Mouse (Mus musculus) naive thymus-derived CD4-positive, alpha-beta T cell, adult 2 months (primary cell): Measurements from ENCODE around the gene Zfp280c.
A peak's percentile ranks its signal among the peaks of the same experiment; 100 is the strongest.

Source experiments
- DNase-seq: peaks from one replicate; pipeline ENCODE4 v3.0.0-alpha.2; 2011; ENCODE audit warnings: low read depth

Zfp280c gene

GRCm38 (mm10) chrX:48594099-48594760, at the start of gene Zfp280c:
TSS of gene Zfp280c (minus strand) at chrX:48594504.
- peak; percentile 79 for DNase-seq

DNA sequence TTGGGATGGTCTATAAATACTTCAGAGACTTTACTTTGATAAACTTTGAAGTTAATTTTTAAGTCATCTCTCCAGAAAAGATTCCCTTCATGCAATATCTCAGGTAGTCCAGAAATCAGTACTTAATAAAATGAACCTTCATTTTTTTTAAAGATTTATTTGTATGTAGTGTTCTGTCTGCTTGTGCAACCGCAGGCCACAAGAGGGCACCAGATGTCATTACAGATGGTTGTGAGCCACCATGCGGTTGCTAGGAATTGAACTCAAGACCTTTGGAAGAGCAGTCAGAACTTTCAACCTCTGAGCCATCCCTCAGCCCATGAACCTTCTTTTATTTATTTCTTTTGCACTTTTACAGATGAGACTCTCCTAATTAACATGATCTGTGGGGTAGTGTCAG, 42.7 kb upstream of the Zfp280c start:
- peak; percentile 15 for DNase-seq

DNA sequence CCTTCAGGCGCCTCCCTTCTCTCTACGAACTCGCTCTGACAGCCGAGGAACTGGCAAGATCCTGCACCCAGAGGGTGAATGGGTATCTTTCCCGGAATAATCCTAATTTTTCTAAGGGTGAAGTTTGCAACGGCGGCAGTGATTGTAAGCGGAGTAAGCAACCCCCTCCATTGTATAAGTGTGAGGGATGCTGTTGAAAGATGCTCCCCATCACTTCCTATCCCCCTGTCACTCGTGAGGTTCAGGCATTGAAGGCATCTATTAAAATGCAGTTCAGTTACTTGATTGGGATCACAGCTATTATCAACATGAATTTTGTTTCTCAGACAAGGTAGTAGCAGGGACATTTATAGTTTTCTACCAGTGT, 29.7 kb upstream of the Zfp280c start:
- DNase-seq: no peak

GRCm38 (mm10) chrX:48623379-48624053, 29.2 kb upstream of the Zfp280c start, which contains the start of gene Slc25a14:
TSS of gene Slc25a14 (plus strand) at chrX:48623413.
- DNase-seq: peak; percentile 87

GRCm38 (mm10) chrX:48623049-48623378, 28.7 kb upstream of the Zfp280c start:
- no peak for DNase-seq

- no peak for DNase-seq
Measured at GRCm38 (mm10) chrX:48604872-48605271, 10.6 kb upstream of the Zfp280c start.

DNA sequence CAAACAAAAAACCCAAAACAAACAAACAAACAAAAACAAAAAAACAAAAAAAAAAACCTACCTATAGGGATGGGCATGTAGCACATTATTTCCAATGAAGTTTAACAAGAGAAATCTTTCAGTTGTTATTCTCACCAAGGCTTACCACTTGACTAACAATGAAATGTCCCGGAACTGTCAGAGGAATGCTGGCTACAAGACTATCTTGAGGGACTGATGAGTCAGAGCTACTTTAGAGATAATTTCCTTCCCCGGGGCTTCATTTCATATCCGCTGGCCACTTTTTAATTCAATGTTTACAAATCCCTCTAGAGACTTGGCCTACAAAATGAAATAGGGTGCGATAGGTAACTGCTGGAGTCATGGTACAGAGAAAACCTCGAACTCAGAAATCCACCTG, 2.6 kb upstream of the Zfp280c start:
- no peak for DNase-seq

- DNase-seq: no peak
Measured at GRCm38 (mm10) chrX:48596053-48596452, 1.7 kb upstream of the Zfp280c start.

GRCm38 (mm10) chrX:48593721-48594098, 594 bp downstream of the Zfp280c start:
- no peak for DNase-seq

DNA sequence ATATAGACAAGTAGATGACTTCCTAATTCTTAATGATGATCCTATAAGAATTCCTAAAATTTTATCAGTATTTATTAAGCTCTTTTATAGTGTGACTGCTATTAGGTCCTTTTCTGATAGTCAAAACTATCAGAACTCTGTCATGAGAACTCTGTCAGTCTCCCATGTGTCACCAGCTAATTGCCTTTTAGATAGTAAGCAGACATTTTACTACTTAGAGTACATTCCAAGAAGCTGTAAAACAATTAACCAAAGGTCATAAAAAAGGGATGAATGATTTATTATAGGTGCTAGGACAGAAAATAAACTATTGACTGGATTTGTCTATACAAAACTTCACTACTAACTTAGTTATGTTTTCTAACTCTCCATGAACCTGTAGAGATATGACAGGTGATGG, 11.0 kb downstream of the Zfp280c start:
- no peak for DNase-seq

- DNase-seq: peak; percentile 76
Measured at GRCm38 (mm10) chrX:48532175-48532574, 62.1 kb downstream of the Zfp280c start.

DNA sequence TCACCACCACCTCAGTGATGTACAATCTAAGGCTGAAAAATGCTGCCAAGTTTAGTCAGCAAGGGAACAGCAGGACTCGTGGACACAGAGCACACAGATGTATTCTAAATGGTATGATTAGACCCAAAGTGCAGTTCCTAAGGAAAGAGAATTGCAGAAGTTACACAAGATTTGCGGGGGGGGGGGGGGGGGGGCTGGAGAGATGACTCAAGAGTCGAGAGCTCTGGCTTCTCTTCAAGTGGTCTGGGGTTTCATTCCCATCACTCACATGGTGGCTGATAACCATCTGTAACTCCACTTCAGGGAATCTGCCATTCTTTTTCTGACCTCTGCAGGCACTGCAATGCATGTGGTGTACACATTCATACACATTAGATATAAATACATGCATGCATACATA, 67.9 kb downstream of the Zfp280c start:
- DNase-seq: no peak

DNA sequence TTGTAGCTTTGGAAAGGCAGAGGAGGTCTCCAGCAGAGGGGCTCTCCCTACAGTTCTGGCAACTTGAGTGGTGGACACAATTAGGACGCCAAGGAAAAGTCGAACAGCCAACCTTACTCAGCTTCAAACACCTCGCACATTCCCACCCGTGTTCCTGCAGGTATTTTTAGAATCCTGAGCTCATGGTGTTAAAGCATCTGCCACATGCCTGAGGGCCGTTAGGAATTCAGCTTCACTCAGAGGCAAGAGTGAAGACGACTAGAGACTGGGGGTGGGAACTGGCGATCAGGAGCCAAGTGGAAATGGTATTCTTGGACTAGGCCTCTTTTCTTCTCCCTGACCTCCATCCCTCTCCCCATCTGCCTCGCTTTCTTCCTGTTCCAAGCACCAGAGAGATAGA, 68.4 kb downstream of the Zfp280c start:
- no peak for DNase-seq

GRCm38 (mm10) chrX:48525332-48525731, 69.0 kb downstream of the Zfp280c start:
- no peak for DNase-seq

DNA sequence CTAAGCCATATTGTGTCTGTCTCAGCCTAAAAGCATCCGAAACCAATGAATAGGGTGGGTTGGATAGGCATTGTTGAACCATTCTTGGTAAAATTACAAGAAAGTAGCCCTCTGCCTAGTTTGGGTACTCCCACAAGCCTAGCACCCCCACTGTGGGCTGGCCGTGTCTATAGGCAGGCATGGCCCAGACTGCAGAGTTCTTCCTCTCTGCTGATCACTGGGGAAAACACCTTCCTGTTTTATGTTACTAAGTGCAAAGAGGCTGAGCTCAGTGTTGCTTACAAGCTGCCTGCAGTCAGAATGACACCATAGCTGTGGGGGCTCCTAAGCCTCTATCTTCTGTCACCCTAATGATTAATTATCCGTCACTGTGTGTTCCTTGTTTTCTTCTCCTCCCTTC, 70.8 kb downstream of the Zfp280c start:
- no peak for DNase-seq

DNA sequence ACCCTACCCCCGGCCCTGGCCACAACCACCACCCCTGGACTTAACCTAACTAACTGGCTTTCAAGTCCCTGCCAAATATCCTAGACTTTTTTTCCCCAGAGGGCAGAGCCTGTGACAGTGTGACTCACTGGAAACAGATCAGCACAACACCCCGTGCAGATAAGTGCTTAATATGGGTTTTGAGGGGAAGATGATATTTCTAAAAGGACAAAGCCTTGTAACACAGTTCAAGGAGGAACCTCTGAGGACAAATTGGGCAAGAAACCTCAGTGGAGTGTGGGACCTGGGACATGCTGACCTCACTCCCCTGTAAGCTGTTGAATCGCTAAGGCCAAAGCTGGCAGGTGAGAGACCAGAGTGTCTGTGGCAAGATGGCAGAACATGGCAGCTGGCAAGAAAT, 72.7 kb downstream of the Zfp280c start:
- no peak for DNase-seq

DNA sequence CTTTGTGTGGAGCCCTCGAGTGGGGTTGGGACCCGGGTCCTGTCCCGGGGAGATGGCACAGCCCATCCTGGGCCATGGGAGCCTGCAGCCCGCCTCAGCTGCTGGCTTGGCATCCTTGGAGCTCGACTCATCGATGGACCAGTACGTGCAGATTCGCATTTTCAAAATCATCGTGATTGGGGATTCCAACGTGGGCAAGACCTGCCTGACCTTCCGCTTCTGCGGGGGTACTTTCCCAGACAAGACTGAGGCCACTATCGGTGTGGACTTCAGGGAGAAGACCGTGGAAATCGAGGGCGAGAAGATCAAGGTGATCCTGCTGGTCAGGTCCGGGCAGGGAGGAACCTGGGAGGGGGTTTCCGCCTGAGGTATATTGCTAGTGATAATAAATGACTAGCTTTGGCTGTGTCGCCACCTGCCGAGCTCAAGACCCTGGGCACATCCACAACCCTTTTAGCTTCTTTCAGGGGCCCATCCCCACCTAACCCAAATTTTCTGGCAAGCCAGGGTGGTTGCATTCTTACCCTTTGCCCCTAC, 74.7 kb downstream of the Zfp280c start:
- DNase-seq: peak; percentile 15

DNA sequence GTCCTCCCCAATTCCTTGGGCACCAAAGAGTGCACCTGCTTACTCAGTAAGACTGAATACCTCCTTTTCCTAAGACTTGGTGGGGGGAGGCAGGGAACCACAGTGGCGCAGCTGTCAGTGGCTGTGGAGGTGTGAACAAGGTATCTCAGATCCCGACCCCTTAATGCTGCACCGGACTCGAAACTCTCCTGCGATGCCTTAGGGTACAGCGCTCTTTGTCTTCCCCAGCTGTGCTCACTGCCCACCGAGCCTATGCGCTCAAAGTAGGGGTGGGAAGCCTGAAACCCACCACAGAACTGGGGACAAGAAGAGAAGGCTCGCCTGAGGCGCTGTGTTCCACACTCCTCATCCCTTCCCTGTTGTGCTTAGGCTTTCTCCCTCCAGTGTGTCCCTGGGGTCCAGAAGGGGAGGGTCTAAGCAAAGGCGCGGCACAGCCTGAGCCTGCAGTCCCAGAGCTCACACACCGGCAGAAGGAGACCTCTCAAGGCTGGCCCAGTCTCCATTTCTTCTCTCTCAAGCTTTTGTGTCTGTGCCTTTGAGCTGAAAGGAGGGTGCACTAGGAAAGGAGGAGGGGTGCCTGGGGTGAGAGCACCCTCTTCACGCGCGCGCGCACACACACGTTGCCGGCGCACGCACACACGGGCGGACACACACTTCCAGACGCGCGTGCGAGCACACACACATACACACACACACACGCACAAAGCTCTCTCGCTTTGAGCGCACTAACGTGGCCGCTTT, 75.3 kb downstream of the Zfp280c start, which contains the start of gene Rab33a:
TSS of gene Rab33a (plus strand) at position 478 of the 741 bp plus-strand sequence.
- peak; percentile 34 for DNase-seq

GRCm38 (mm10) chrX:48518211-48518807, 76.0 kb downstream of the Zfp280c start:
- no peak for DNase-seq

- no peak for DNase-seq
Measured at GRCm38 (mm10) chrX:48513824-48514223, 80.5 kb downstream of the Zfp280c start.

GRCm38 (mm10) chrX:48513166-48513807, 81.0 kb downstream of the Zfp280c start, which contains the start of gene Aifm1:
TSS of gene Aifm1 (minus strand) at chrX:48513563.
- peak; percentile 91 for DNase-seq

GRCm38 (mm10) chrX:48493763-48494162, 100.5 kb downstream of the Zfp280c start:
- DNase-seq: peak; percentile 18
